Mouse (Mus musculus) lung, postnatal 0 days (tissue): Measurements from ENCODE around the gene Ndufaf8. TPM values are rescaled to one million over a fixed set of nuclear protein-coding genes. Genes with fewer than 3 reads are reported as not detected.

Experiments used
- ATAC-seq: fragments of 200-750 bp; cut with Nextera tagmentation; 2 replicates; pipeline ENCODE4 v1.8.0; 2017; ENCODE audit warnings: moderate library complexity
- DNase-seq: peaks from one replicate; pipeline ENCODE4 v3.0.0-alpha.2; 2016; ENCODE audit warnings: low spot score
- H3K27ac ChIP-seq: fragments of 300-500 bp; sonication (generic); 2 replicates; pipeline ENCODE4 v1.5.1; 2014; ENCODE audit warnings: antibody characterized with exemption, mild to moderate bottlenecking, low read length, mixed read lengths
- H3K27me3 ChIP-seq: fragments of 300-500 bp; sonication (generic); replicated peaks from 2 replicates; pipeline ENCODE4 v1.6.1; 2014; ENCODE audit warnings: low read length, mixed read lengths; ENCODE audit not compliant: insufficient read depth
- H3K36me3 ChIP-seq: fragments of 300-500 bp; sonication (generic); 2 replicates; pipeline ENCODE4 v1.6.1; 2014; ENCODE audit warnings: low read length, mixed read lengths; ENCODE audit not compliant: insufficient read depth
- H3K4me1 ChIP-seq: fragments of 300-500 bp; sonication (generic); 2 replicates; pipeline ENCODE4 v1.6.1; 2014; ENCODE audit warnings: antibody characterized with exemption, low read depth, low read length, mixed read lengths; ENCODE audit not compliant: insufficient read depth
- H3K4me2 ChIP-seq: fragments of 300-500 bp; sonication (generic); replicated peaks from 2 replicates; pipeline ENCODE4 v1.6.1; 2014; ENCODE audit warnings: low read depth, mild to moderate bottlenecking, low read length, moderate library complexity, mixed read lengths
- H3K4me3 ChIP-seq: fragments of 300-500 bp; sonication (generic); 2 replicates; pipeline ENCODE4 v1.5.1; 2014; ENCODE audit warnings: low read depth, low read length
- H3K9ac ChIP-seq: fragments of 300-500 bp; sonication (generic); replicated peaks from 2 replicates; pipeline ENCODE4 v1.6.1; 2014; ENCODE audit warnings: low read depth, mild to moderate bottlenecking
- H3K9me3 ChIP-seq: fragments of 300-500 bp; sonication (generic); 2 replicates; pipeline ENCODE4 v1.6.1; 2016; ENCODE audit warnings: low read length, mixed read lengths
- CTCF ChIP-seq: IDR thresholded peaks from 2 replicates; pipeline ENCODE4 v1.5.1; 2016; ENCODE audit warnings: antibody characterized with exemption, mild to moderate bottlenecking
- EP300 ChIP-seq: IDR thresholded peaks from 2 replicates; pipeline ENCODE4 v1.6.1; 2016; ENCODE audit warnings: antibody characterized with exemption, mild to moderate bottlenecking, control low read depth
- WGBS: fragments of 180-500 bp; shearing (Covaris S2); extraction: QIAGEN DNeasy Blood & Tissue Kit; methylation state at CpG from one replicate; pipeline ENCODE4 v1.1.7; 2014; 5-methylcytosine and 5-hydroxymethylcytosine counted together
- polyA plus RNA-seq: library from polyadenylated mRNA; unstranded; fragments of >200 nt; fragmentation: Nextera tagmentation; extraction: Ambion mirVana; gene quantifications from 2 replicates; pipeline ENCODE4 v1.2.1, GENCODE M21; 2015

The Ndufaf8 gene
- polyA plus RNA-seq, 1 experiment from 2014 or later = 76.9 TPM

GRCm38 (mm10) chr11:120101036-120101435, 2.3 kb downstream of the Ndufaf8 start:
- H3K4me2 ChIP-seq = no peak overlapping the region
- peaks cover 10% of the 10 kb centered on the region; the same call in 1 of the 2 replicates for H3K4me1 ChIP-seq
- H3K27ac ChIP-seq = no peak overlapping the region
- peaks cover 16% of the 10 kb centered on the region for H3K36me3 ChIP-seq
- no peak overlapping the region for H3K9ac ChIP-seq
- no peaks in the 10 kb centered on the region for H3K27me3 ChIP-seq
- H3K9me3 ChIP-seq = no peaks in the 10 kb centered on the region
- 0% methylated on average over 3 of the region's 3 CpGs for WGBS
- TF ChIP-seq EP300 = no peak
- peak; percentile 91 for TF ChIP-seq CTCF
- DNase-seq = peak; percentile 76
- H3K4me3 ChIP-seq = no peak overlapping the region
- no peak for ATAC-seq

GRCm38 (mm10) chr11:120103431-120103997, 4.8 kb downstream of the Ndufaf8 start:
- no peak for DNase-seq
- Histone ChIP-seq H3K27ac (no peak overlapping the region), H3K36me3 (peaks cover 27% of the 10 kb centered on the region), H3K4me3 (no peak overlapping the region), H3K4me1 (peaks cover 5% of the 10 kb centered on the region; the same call in 1 of the 2 replicates), H3K27me3 (no peaks in the 10 kb centered on the region), H3K9me3 (no peaks in the 10 kb centered on the region), H3K9ac (no peak overlapping the region), H3K4me2 (no peak overlapping the region)
- WGBS = 71% methylated on average over 3 of the region's 3 CpGs
- no peak for ATAC-seq
- no peak for TF ChIP-seq CTCF
- no peak for TF ChIP-seq EP300

DNA sequence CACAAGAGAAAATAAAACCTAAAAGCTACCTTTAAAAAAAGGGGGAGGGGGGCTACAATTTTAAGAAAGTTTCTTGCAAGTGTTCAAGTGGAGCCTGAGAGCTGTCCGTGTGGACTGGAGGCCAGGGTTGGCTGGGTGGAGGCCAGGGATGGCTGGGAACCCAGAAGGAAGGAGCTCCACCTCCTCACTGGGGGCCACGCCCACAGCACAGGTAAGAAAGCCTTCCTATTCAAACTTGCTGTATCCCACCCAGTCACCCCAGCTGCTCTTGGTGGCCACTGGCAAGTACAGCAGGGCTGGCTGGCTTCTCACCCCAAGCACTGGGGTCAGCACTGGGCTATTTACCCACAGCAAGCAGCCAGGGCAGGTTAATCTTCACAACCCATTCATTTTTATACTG, 8.3 kb downstream of the Ndufaf8 start:
- H3K9me3 ChIP-seq = no peaks in the 10 kb centered on the region
- H3K27ac ChIP-seq = no peak overlapping the region
- H3K4me2 ChIP-seq = no peak overlapping the region
- peaks cover 35% of the 10 kb centered on the region for H3K36me3 ChIP-seq
- H3K9ac ChIP-seq = no peak overlapping the region
- WGBS = 57% methylated on average over 2 of the region's 2 CpGs
- H3K4me1 ChIP-seq = no peaks in the 10 kb centered on the region
- DNase-seq (no peak), ATAC-seq (no peak)
- no peak overlapping the region for H3K4me3 ChIP-seq
- no peak for TF ChIP-seq CTCF
- TF ChIP-seq EP300 = no peak
- no peaks in the 10 kb centered on the region for H3K27me3 ChIP-seq

- no peak overlapping the region for H3K27ac ChIP-seq
- H3K4me3 ChIP-seq = no peak overlapping the region
- H3K9ac ChIP-seq = no peak overlapping the region
- H3K4me2 ChIP-seq = no peak overlapping the region
- DNase-seq (no peak), ATAC-seq (no peak)
- TF ChIP-seq EP300 (no peak), CTCF (no peak)
- 84% methylated on average over 9 of the region's 9 CpGs for WGBS
- peaks cover 4% of the 10 kb centered on the region; the same call in 1 of the 2 replicates for H3K4me1 ChIP-seq
- H3K36me3 ChIP-seq = peaks cover 35% of the 10 kb centered on the region
- no peaks in the 10 kb centered on the region for H3K9me3 ChIP-seq
- H3K27me3 ChIP-seq = no peaks in the 10 kb centered on the region
These were observed 9.1 kb downstream of the Ndufaf8 start for GRCm38 (mm10) chr11:120107796-120108195.

DNA sequence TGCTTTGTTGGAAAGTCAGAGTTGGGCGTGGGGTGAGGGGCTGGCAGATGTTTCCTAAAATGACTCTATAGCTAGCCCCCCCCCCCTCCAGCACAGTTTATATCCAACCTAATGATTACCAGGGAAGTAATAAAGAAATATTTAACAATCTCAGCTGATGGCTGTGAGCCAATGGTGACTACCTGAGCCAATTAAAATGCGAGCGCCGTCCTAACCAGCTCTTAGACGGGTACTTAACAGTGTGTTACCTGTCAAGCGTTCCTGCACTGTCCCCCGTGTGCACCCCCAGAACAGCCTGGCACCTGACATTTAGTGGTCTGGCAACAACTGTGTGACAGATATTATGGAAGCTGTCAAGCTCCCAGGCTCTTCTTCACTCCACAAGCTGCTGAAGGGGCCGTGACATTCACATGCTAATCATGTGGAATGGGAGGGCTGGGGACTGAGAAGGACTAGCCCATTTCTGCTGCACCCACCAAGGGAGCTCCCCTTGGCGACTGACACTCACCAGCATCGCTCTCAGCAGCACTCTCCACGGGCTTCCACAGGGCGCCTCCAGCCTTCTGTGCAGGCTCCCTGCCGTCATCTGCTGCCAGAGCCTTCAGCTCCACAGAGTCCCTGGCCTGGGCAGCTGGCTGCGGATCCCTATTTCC, 11.0 kb downstream of the Ndufaf8 start:
- WGBS = 78% methylated on average over 14 of the region's 14 CpGs
- TF ChIP-seq EP300 (no peak), CTCF (no peak)

DNA sequence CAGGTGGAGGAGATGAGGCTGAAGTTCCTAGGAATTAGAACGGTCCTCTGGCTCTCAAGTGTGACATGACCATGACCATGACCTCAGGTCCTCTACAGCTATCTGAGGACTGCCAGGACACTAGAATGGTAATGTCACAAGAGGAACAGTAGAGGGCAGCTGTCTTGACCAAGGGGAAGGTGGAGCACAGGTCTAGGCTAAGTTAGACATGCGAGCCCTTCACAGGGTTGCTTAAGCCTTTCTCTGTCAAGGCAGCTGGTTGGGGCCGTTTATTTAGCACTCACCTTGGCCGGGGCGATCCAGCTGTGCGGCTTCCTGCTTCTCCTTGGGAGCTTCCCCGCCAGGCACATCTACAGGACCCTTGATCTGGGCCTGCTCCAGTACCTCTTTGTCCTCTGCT, 11.8 kb downstream of the Ndufaf8 start:
- TF ChIP-seq CTCF (peak; percentile 52), EP300 (no peak)
- no peak overlapping the region for H3K27ac ChIP-seq
- WGBS = 74% methylated on average over 7 of the region's 7 CpGs
- no peak overlapping the region for H3K4me2 ChIP-seq
- H3K9me3 ChIP-seq = no peaks in the 10 kb centered on the region
- peaks cover 6% of the 10 kb centered on the region; the same call in 1 of the 2 replicates for H3K4me1 ChIP-seq
- no peak overlapping the region for H3K9ac ChIP-seq
- DNase-seq (peak; percentile 41), ATAC-seq (peak; percentile 40; the same call in 1 of the 2 replicates)
- no peaks in the 10 kb centered on the region for H3K27me3 ChIP-seq
- H3K4me3 ChIP-seq = no peak overlapping the region
- H3K36me3 ChIP-seq = peaks cover 30% of the 10 kb centered on the region

More for the DNA sequence above, 11.0 kb downstream of the Ndufaf8 start:
- H3K36me3 ChIP-seq = peaks cover 32% of the 10 kb centered on the region
- no peak overlapping the region for H3K4me2 ChIP-seq
- DNase-seq (no peak), ATAC-seq (no peak)
- H3K27me3 ChIP-seq = no peaks in the 10 kb centered on the region
- no peak overlapping the region for H3K4me3 ChIP-seq
- peaks cover 6% of the 10 kb centered on the region; the same call in 1 of the 2 replicates for H3K4me1 ChIP-seq
- H3K9me3 ChIP-seq = no peaks in the 10 kb centered on the region
- H3K9ac ChIP-seq = no peak overlapping the region
- no peak overlapping the region for H3K27ac ChIP-seq
